Mouse (Mus musculus): ENCODE results near the gene Jtb. TPM values are rescaled to one million over a fixed set of nuclear protein-coding genes. Genes with fewer than 3 reads are reported as not detected.

Jtb gene
- total and polyA plus RNA-seq, 3 experiments: 103 to 107 TPM; not detected in 1

- Histone ChIP-seq H3K9me3 (replicated peaks; ENCODE audit: insufficient read depth, low read length) (no peaks in the 10 kb centered on the region), H3K4me3 (ENCODE audit: control insufficient read depth in 1 of 2, insufficient read depth in 1 of 2, low read depth in 2 of 2, low read length in 2 of 2) (no peak overlapping the region), H3K9ac (ENCODE audit: control insufficient read depth, low read depth, low read length, poor library complexity, severe bottlenecking) (no peak overlapping the region), H3K4me1 (ENCODE audit: control insufficient read depth in 1 of 2, insufficient read depth in 2 of 2, low read length in 2 of 2) (peaks cover 2 to 9% of the 10 kb centered on the region in 2 experiments; a peak in 2 of 4 replicates), H3K79me2 (ENCODE audit: control insufficient read depth, insufficient read depth, low read length, poor library complexity) (no peaks in the 10 kb centered on the region), H3K36me3 (ENCODE audit: control insufficient read depth in 1 of 2, insufficient read depth in 2 of 2, low read length in 2 of 2) (peaks cover 0 to 13% of the 10 kb centered on the region in 2 experiments; a peak in 2 of 4 replicates), H3K27ac (ENCODE audit: control insufficient read depth, low read depth, low read length) (no peak overlapping the region), H3K27me3 (ENCODE audit: control insufficient read depth in 1 of 2, insufficient read depth in 2 of 2, low read length in 2 of 2) (no peaks in the 10 kb centered on the region)
- DNase-seq (ENCODE audit: low read depth, low spot score): no peak
- no peak for TF ChIP-seq GABPA (IDR thresholded peaks at IDR 0.05; ENCODE audit: low read depth, low read length)
Observed at GRCm38 (mm10) chr3:90194759-90195158, 36.6 kb upstream of the Jtb start.

- H3K27ac ChIP-seq (ENCODE audit: control insufficient read depth, low read depth, low read length): no peak overlapping the region
- TF ChIP-seq MEF2A (IDR thresholded peaks at IDR 0.05; ENCODE audit: extremely low read depth, insufficient replicate concordance, low read depth, low read length, poor library complexity, severe bottlenecking) (no peak), GABPA (IDR thresholded peaks at IDR 0.05; ENCODE audit: low read depth, low read length) (no peak), SIN3A (IDR thresholded peaks at IDR 0.05; ENCODE audit: low read length) (no peak), TBP (IDR thresholded peaks at IDR 0.05; ENCODE audit: low read depth, low read length) (no peak), ZC3H11A (IDR thresholded peaks at IDR 0.05; ENCODE audit: low read depth, low read length) (no peak), BHLHE40 (IDR thresholded peaks at IDR 0.05; ENCODE audit: borderline replicate concordance, low read depth, low read length) (no peak), TAL1 (IDR thresholded peaks at IDR 0.05; ENCODE audit: low read length) (no peak), POLR2AphosphoS2 (IDR thresholded peaks at IDR 0.05; ENCODE audit: low read length) (no peak), MYC (IDR thresholded peaks at IDR 0.05; ENCODE audit: low read depth, low read length) (no peak), MYB (IDR thresholded peaks at IDR 0.05; ENCODE audit: low read depth, low read length) (no peak), MAFK (IDR thresholded peaks at IDR 0.05; ENCODE audit: borderline replicate concordance, low read depth, low read length) (no peak), HCFC1 (IDR thresholded peaks at IDR 0.05; ENCODE audit: low read depth, low read length) (no peak), MXI1 (IDR thresholded peaks at IDR 0.05; ENCODE audit: low read depth, low read length) (no peak), E2F4 (IDR thresholded peaks at IDR 0.05; ENCODE audit: borderline replicate concordance, low read depth, low read length) (no peak), ELF1 (IDR thresholded peaks at IDR 0.05; ENCODE audit: low read depth, low read length) (no peak)
- no peak for DNase-seq (ENCODE audit: low read depth, low spot score)
- peaks cover 0 to 13% of the 10 kb centered on the region in 2 experiments; a peak in 2 of 4 replicates for H3K36me3 ChIP-seq (ENCODE audit: control insufficient read depth in 1 of 2, insufficient read depth in 2 of 2, low read length in 2 of 2)
- no peaks in the 10 kb centered on the region for H3K79me2 ChIP-seq (ENCODE audit: control insufficient read depth, insufficient read depth, low read length, poor library complexity)
- H3K4me1 ChIP-seq (ENCODE audit: control insufficient read depth in 1 of 2, insufficient read depth in 2 of 2, low read length in 2 of 2): peaks cover 2 to 9% of the 10 kb centered on the region in 2 experiments; a peak in 2 of 4 replicates
- no peaks in the 10 kb centered on the region for H3K9me3 ChIP-seq (replicated peaks; ENCODE audit: insufficient read depth, low read length)
- no peak overlapping the region for H3K4me3 ChIP-seq (ENCODE audit: control insufficient read depth in 1 of 2, insufficient read depth in 1 of 2, low read depth in 2 of 2, low read length in 2 of 2)
- no peak overlapping the region for H3K9ac ChIP-seq (ENCODE audit: control insufficient read depth, low read depth, low read length, poor library complexity, severe bottlenecking)
- no peaks in the 10 kb centered on the region for H3K27me3 ChIP-seq (ENCODE audit: control insufficient read depth in 1 of 2, insufficient read depth in 2 of 2, low read length in 2 of 2)
Observed at GRCm38 (mm10) chr3:90195644-90196043, 35.8 kb upstream of the Jtb start.
